Mouse (Mus musculus) megakaryocyte, embryonic 14.5 days (primary cell): ENCODE data around the gene Sik3. TPM values are rescaled to one million over a fixed set of nuclear protein-coding genes. Genes with fewer than 3 reads are reported as not detected.

Experiments
- H3K27me3 ChIP-seq: replicated peaks from 2 replicates; pipeline ENCODE3; 2012; ENCODE audit warnings: inconsistent platforms
- H3K36me3 ChIP-seq: replicated peaks from 2 replicates; pipeline ENCODE3; 2012; ENCODE audit warnings: low read length, inconsistent platforms, mixed read lengths
- H3K4me1 ChIP-seq: 2 replicates; pipeline ENCODE4 v1.6.1; 2012; ENCODE audit warnings: inconsistent platforms
- H3K4me3 ChIP-seq: replicated peaks from 2 replicates; pipeline ENCODE3; 2012; ENCODE audit warnings: moderate library complexity, mild to moderate bottlenecking, inconsistent platforms
- H3K9me3 ChIP-seq: 2 replicates; pipeline ENCODE4 v1.6.1; 2012; ENCODE audit warnings: inconsistent platforms
- FLI1 ChIP-seq: IDR thresholded peaks from 2 replicates; pipeline ENCODE4 v1.6.1; 2012; ENCODE audit warnings: low read length, inconsistent platforms, mixed read lengths
- GATA1 ChIP-seq: IDR thresholded peaks from 3 replicates; pipeline ENCODE4 v1.6.1; 2012; ENCODE audit warnings: mixed read lengths, low read length, inconsistent platforms, borderline replicate concordance
- polyA plus RNA-seq: library from polyadenylated mRNA; stranded (reverse); fragments of >175 nt; gene quantifications from 2 replicates; pipeline ENCODE4 v1.2.3, GENCODE M21; 2012; ENCODE audit warnings: low replicate concordance; ENCODE audit not compliant: insufficient read depth

Gene Sik3
- polyA plus RNA-seq, 1 experiment: 17.3 TPM

DNA sequence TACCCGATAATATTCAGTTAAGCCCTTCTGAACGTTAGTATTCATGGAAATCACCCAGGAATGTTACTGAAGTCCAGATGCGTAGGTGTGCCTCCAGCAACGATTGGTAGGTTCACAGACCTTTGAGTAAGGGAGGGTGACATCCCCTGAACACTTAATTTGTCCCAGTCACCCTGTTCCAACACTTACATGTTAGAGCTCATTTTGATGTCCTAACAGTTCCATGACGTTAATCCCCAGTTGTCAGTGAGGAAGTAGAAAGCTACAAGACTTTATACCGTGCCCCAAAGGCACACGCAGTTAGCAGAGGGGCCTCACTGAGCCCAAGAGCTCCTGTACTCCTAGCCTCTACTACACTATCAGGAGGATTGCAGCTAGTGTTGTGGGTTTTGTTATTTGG, 36.9 kb downstream of the Sik3 start:
- H3K36me3 ChIP-seq: peaks cover 40% of the 10 kb centered on the region
- H3K9me3 ChIP-seq: no peaks in the 10 kb centered on the region
- TF ChIP-seq GATA1 (no peak), FLI1 (no peak)
- H3K4me1 ChIP-seq: peaks cover 90% of the 10 kb centered on the region
- H3K4me3 ChIP-seq: no peak overlapping the region
- no peaks in the 10 kb centered on the region for H3K27me3 ChIP-seq

DNA sequence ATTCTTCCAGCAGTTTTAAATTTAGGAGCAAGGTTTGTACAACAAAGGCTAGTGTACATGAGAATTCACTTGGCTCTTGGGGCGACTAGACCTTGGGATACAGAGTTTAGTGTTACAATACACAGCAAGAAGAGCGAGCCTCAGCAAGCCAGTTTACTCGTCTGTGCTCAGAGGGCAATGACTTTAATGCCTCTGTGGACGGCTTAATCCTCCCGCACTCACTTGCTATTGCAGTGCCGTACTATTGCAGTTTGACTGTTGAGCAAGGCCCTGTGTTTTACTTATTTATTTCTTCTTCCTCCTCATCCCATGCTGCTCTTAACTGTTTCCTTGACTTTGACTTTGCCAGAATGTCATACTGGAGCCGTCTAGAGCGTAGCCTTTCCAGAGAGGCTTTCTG, 37.6 kb downstream of the Sik3 start:
- Histone ChIP-seq H3K4me1 (peaks cover 90% of the 10 kb centered on the region), H3K9me3 (no peaks in the 10 kb centered on the region), H3K4me3 (peak overlapping the region; percentile 69), H3K27me3 (no peaks in the 10 kb centered on the region), H3K36me3 (peaks cover 36% of the 10 kb centered on the region)
- TF ChIP-seq GATA1 (no peak), FLI1 (no peak)

DNA sequence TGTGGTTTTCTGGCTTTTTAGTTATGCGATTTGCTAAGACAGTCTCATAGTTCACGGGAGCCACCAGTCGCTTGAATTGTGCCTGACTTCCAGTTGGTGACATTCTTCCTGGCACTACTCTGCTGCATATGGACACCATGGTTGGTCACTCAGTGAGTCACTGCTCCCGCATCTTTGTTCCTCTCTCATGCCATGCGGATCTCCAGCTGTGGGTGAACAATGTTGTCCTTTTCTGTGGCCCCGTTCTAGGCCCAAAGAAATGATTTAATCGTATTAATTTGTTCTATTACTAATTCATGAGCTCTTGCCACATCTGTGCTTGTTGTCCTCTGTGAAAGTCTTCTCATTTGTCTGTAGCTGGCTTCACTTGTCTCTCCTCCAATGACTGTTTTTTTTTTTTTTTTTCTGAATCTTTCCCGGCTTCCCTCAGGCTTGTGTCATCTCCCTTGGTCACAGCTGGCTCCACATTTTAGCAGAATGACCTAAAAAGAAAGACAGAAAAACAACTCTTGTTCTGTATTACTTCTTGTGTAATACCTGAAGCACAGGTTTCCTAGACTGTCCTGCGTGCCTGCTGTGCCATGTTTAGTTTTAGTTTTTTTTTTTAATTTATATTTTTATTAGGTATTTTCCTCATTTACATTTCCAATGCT, 40.5 kb downstream of the Sik3 start:
- Histone ChIP-seq H3K9me3 (no peaks in the 10 kb centered on the region), H3K27me3 (no peaks in the 10 kb centered on the region), H3K36me3 (peaks cover 47% of the 10 kb centered on the region), H3K4me3 (no peak overlapping the region), H3K4me1 (peaks cover 84% of the 10 kb centered on the region)
- TF ChIP-seq GATA1 (no peak), FLI1 (no peak)

DNA sequence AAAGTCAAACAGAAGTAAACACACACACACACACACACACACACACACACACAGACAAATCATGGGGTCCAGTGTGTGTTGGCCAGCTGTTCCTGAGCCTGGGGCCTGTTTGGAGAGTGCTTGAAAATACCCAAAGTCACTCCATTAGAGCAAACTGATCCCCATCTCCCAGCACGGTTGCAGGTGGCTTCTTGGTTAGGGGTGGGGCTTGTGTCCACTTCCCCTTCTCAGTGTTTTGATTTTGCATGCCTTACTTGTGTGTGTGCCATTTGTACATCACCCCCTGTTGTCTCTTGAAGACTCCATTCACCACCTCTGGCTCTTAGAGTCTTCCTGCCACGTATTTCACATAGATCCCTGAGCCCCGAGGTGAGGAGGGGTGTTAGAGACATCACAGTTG, 45.4 kb downstream of the Sik3 start:
- no peak for TF ChIP-seq GATA1
- no peak for TF ChIP-seq FLI1
- peaks cover 52% of the 10 kb centered on the region for H3K36me3 ChIP-seq

DNA sequence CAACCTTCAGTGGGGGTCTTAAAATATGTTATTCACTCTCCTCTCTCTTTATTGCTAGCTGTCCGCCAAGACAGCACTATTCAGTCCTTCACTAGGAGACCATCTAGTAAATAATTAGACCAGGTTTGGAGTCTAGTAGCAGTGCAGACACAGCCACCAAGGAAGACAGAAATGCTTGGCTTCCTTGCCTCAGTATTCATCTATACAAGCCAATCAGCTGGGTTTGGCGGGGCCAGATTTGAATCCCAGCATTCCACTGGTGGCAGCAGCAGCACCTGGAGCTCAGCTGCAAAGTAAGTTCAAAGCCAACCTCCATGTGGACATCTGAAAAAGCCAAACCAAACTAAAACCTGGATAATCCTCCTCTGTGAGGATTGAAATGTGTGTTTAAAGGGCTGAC, 47.6 kb downstream of the Sik3 start:
- no peaks in the 10 kb centered on the region for H3K9me3 ChIP-seq
- peaks cover 65% of the 10 kb centered on the region for H3K36me3 ChIP-seq
- TF ChIP-seq GATA1: no peak
- TF ChIP-seq FLI1: no peak
- no peak overlapping the region for H3K4me3 ChIP-seq
- H3K27me3 ChIP-seq: no peaks in the 10 kb centered on the region
- H3K4me1 ChIP-seq: peaks cover 80% of the 10 kb centered on the region

More for the DNA sequence above, 45.4 kb downstream of the Sik3 start:
- Histone ChIP-seq H3K27me3 (no peaks in the 10 kb centered on the region), H3K9me3 (no peaks in the 10 kb centered on the region), H3K4me3 (no peak overlapping the region), H3K4me1 (peaks cover 75% of the 10 kb centered on the region)

DNA sequence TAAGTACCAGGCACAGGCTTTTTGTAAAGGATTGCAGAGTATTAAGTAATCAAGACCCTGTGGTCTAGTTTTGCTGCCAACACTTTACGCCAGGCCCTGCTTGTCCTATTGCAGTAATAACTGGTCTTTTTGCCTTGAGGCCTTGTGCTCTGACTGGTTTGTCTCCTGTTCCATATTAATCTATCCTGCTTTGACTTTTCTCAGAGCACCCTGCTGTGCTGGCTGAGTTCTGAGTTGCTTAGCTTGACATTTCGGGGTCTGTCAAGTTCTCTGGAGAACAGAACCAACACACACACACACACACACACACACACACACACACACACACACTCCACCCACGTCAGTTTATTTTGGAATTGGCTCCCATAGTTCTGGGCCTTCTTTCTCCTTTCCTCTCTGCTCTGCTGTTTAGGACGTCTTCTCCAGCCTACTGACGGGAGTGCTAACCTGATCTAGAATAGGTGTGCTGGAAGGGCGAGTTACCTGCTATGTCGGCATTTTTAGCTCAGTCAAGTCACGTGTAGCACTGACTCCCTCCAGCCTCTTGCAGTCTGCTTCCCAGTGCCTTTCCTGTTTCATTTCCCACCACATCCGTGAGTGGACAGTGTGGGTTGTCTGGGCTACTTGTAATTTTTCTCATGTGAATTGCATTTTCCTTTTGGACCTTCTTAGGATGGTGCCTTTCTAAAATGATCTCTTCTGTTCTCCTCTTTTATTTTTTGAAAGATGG, 49.2 kb downstream of the Sik3 start:
- Histone ChIP-seq H3K4me3 (peak overlapping the region; percentile 38), H3K36me3 (peaks cover 56% of the 10 kb centered on the region), H3K4me1 (peaks cover 83% of the 10 kb centered on the region)

DNA sequence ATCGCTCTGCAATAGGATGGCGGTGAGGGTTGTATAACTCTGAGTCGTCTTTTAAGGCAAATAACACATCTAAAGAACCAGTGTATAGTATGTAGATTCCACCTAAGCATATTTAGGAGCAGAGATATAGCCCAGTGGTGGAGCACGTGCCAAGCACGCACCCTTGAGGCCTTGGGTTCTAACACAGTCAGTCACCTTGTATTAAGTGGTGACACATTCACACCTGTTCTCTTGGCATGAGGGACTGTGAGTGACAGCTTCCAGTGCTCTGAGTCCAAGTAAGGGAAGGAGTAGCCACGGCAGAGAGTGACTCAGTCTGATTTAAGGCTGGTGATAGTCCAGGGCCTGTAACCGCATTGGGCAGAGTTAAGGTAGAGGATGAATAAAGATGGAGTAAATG, 51.7 kb downstream of the Sik3 start:
- H3K4me1 ChIP-seq: peaks cover 94% of the 10 kb centered on the region

More for the DNA sequence above, 49.2 kb downstream of the Sik3 start:
- Histone ChIP-seq H3K27me3 (no peaks in the 10 kb centered on the region), H3K9me3 (no peaks in the 10 kb centered on the region)
- TF ChIP-seq FLI1 (no peak), GATA1 (no peak)

DNA sequence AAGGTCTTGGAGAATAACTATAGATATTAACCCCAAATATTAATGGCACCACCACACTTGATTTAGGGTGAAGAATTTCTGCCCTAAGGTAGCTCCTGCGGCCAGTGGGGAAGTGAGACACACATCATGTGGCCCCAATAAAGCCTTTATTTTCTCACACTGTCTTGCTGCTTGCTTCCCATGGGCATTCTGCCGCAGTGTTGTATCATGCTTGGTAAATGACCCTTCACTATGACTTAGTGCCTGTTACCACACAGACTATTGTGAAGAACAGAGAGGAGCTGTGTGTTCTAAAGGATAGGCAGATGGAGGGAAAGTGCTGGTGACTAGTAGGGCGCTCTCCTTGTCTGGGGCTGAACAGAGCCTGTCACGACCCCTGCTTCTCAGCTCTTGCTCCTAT, 54.1 kb downstream of the Sik3 start:
- H3K27me3 ChIP-seq: no peaks in the 10 kb centered on the region
- peaks cover 28% of the 10 kb centered on the region for H3K36me3 ChIP-seq
- peaks cover 90% of the 10 kb centered on the region for H3K4me1 ChIP-seq
- H3K4me3 ChIP-seq: peak overlapping the region; percentile 44
- H3K9me3 ChIP-seq: no peaks in the 10 kb centered on the region
- TF ChIP-seq GATA1: no peak
- TF ChIP-seq FLI1: no peak

More for the DNA sequence above, 51.7 kb downstream of the Sik3 start:
- Histone ChIP-seq H3K36me3 (peaks cover 43% of the 10 kb centered on the region), H3K4me3 (peak overlapping the region; percentile 4), H3K27me3 (no peaks in the 10 kb centered on the region), H3K9me3 (no peaks in the 10 kb centered on the region)
- no peak for TF ChIP-seq GATA1
- no peak for TF ChIP-seq FLI1

DNA sequence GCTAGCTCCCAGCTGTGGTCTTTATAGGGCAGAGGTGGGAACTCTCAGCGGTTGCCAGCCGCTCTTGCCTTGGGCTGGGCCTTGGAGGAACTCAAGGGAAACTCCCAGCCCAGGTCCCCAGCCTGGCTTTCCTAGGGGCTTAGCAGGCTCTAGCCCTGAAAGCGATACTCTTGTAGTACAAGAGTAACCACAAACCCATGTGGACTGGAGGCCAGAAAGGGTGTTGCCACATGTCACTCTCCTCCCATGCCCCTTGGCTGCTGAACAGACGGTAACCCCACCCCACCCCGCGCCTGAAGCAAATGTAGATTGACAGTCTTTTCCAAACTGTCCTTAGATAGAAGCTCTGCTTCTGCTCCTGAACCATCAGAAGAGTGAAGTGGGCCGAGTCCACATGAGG, 55.1 kb downstream of the Sik3 start:
- Histone ChIP-seq H3K9me3 (no peaks in the 10 kb centered on the region), H3K4me1 (peaks cover 87% of the 10 kb centered on the region), H3K36me3 (peaks cover 29% of the 10 kb centered on the region), H3K27me3 (no peaks in the 10 kb centered on the region), H3K4me3 (peak overlapping the region; percentile 38)
- no peak for TF ChIP-seq GATA1
- TF ChIP-seq FLI1: no peak

DNA sequence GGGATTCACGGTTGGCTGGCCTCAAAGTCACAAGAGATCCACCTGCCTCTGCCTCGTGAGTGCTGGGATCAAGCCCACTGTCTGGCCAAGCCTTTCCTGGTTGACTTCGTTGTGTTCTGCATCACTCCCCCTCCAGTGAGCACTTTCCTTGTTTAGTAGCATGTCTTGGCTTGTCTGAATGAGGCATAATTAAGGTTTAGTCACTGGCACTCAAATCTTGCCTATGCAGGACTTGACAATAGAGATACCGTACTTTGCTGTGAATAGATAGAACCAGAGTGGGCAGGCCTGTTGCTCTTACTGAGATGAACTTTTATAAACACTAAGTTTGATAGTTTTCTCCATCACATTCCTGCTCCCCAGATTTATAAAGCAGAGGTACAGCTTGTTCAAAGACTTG, 56.4 kb downstream of the Sik3 start:
- no peak for TF ChIP-seq FLI1
- no peak for TF ChIP-seq GATA1
- Histone ChIP-seq H3K9me3 (no peaks in the 10 kb centered on the region), H3K36me3 (peaks cover 20% of the 10 kb centered on the region), H3K27me3 (no peaks in the 10 kb centered on the region), H3K4me3 (peak overlapping the region; percentile 38), H3K4me1 (peaks cover 85% of the 10 kb centered on the region)
